Mouse (Mus musculus) hindbrain, embryonic 13.5 days (tissue): ENCODE measurements at regions not wholly inside any gene's neighbourhood (a gene's known extent, or its start where the extent isn't known, plus 50 kb on each side); places are given as distances from the start of the nearest gene placed in this dataset.
"Not testable (repeated sequence)": the region's sequence is repeated elsewhere in the genome, so short reads cannot be mapped to it uniquely, and the experiment has no call there.

Experiments used
- ATAC-seq: fragments of 200-750 bp; cut with Nextera tagmentation; 2 replicates; pipeline ENCODE4 v1.8.0; 2017; ENCODE audit warnings: moderate TSS enrichment; ENCODE audit not compliant: low FRiP score
- H3K27ac ChIP-seq: fragments of 300-500 bp; sonication (generic); 2 replicates; pipeline ENCODE4 v1.5.1; 2015; ENCODE audit warnings: inconsistent platforms, mild to moderate bottlenecking, moderate library complexity
- H3K27me3 ChIP-seq: fragments of 300-500 bp; sonication (generic); 2 replicates; pipeline ENCODE4 v1.6.1; 2015; ENCODE audit warnings: mild to moderate bottlenecking, inconsistent platforms
- H3K36me3 ChIP-seq: fragments of 300-500 bp; sonication (generic); 2 replicates; pipeline ENCODE4 v1.6.1; 2015; ENCODE audit warnings: mild to moderate bottlenecking, inconsistent platforms
- H3K4me1 ChIP-seq: fragments of 300-500 bp; sonication (generic); replicated peaks from 2 replicates; pipeline ENCODE4 v1.6.1; 2015; ENCODE audit warnings: inconsistent platforms
- H3K4me2 ChIP-seq: fragments of 300-500 bp; sonication (generic); 2 replicates; pipeline ENCODE4 v1.6.1; 2015; ENCODE audit warnings: inconsistent platforms, mild to moderate bottlenecking, moderate library complexity
- H3K4me3 ChIP-seq: fragments of 300-500 bp; sonication (generic); 2 replicates; pipeline ENCODE4 v1.5.1; 2015; ENCODE audit warnings: mild to moderate bottlenecking, inconsistent platforms
- H3K9ac ChIP-seq: fragments of 300-500 bp; sonication (generic); 2 replicates; pipeline ENCODE4 v1.6.1; 2015; ENCODE audit warnings: mild to moderate bottlenecking, inconsistent platforms
- H3K9me3 ChIP-seq: fragments of 300-500 bp; sonication (generic); 2 replicates; pipeline ENCODE4 v1.6.1; 2016; ENCODE audit warnings: inconsistent platforms
- WGBS: fragments of 180-500 bp; shearing (Covaris S2); methylation state at CpG from one replicate; pipeline ENCODE4 v1.1.7; 2015; 5-methylcytosine and 5-hydroxymethylcytosine counted together

- H3K9me3 ChIP-seq: peaks cover 7% of the 10 kb centered on the region
- H3K9ac ChIP-seq: no peak overlapping the region
- H3K36me3 ChIP-seq: no peaks in the 10 kb centered on the region
- peaks cover 2% of the 10 kb centered on the region; the same call in 1 of the 2 replicates for H3K27me3 ChIP-seq
- H3K4me1 ChIP-seq: no peaks in the 10 kb centered on the region
- no peak overlapping the region for H3K4me2 ChIP-seq
- ATAC-seq: no peak
- no peak overlapping the region for H3K27ac ChIP-seq
- 69% methylated on average over 9 of the region's 9 CpGs for WGBS
- no peak overlapping the region for H3K4me3 ChIP-seq
Observed at GRCm38 (mm10) chr17:31753113-31753858, 75.7 kb downstream of the Cryaa start.

- H3K9me3 ChIP-seq: peaks cover 7% of the 10 kb centered on the region
- no peak overlapping the region for H3K9ac ChIP-seq
- no peak overlapping the region for H3K27ac ChIP-seq
- no peak overlapping the region for H3K4me3 ChIP-seq
- no peak overlapping the region for H3K4me2 ChIP-seq
- H3K27me3 ChIP-seq: peaks cover 2% of the 10 kb centered on the region; the same call in 1 of the 2 replicates
- no peak for ATAC-seq
- H3K36me3 ChIP-seq: no peaks in the 10 kb centered on the region
- H3K4me1 ChIP-seq: no peaks in the 10 kb centered on the region
- WGBS: 59% methylated on average over 4 of the region's 4 CpGs
Observed at GRCm38 (mm10) chr17:31753859-31754229, 76.2 kb downstream of the Cryaa start.

GRCm38 (mm10) chr17:31760465-31760864 lies 82.9 kb downstream of the Cryaa start:
- WGBS: 87% methylated on average over 2 of the region's 2 CpGs
- no peak overlapping the region for H3K27ac ChIP-seq
- no peak overlapping the region for H3K4me3 ChIP-seq
- H3K36me3 ChIP-seq: no peaks in the 10 kb centered on the region
- ATAC-seq: no peak
- no peaks in the 10 kb centered on the region for H3K27me3 ChIP-seq
- peaks cover 7% of the 10 kb centered on the region for H3K9me3 ChIP-seq
- H3K9ac ChIP-seq: no peak overlapping the region
- no peaks in the 10 kb centered on the region for H3K4me1 ChIP-seq
- no peak overlapping the region for H3K4me2 ChIP-seq

- no peak for ATAC-seq
- no peak overlapping the region for H3K27ac ChIP-seq
- H3K4me2 ChIP-seq: no peak overlapping the region
- H3K9me3 ChIP-seq: no peaks in the 10 kb centered on the region
- no peaks in the 10 kb centered on the region for H3K27me3 ChIP-seq
- no peak overlapping the region for H3K9ac ChIP-seq
- 56% methylated on average over 5 of the region's 5 CpGs for WGBS
- H3K4me3 ChIP-seq: no peak overlapping the region
- H3K36me3 ChIP-seq: no peaks in the 10 kb centered on the region
- peaks cover 21% of the 10 kb centered on the region for H3K4me1 ChIP-seq
Observed at GRCm38 (mm10) chr17:31763078-31763477, 85.5 kb downstream of the Cryaa start.

GRCm38 (mm10) chr17:31766779-31767697 lies 88.6 kb downstream of the Sik1 start:
- 0 out of 2 replicates have a peak, but pooled peaks cover 3% of the 10 kb centered on the region for H3K27me3 ChIP-seq
- no peak overlapping the region for H3K4me3 ChIP-seq
- H3K4me2 ChIP-seq: 0 out of 2 replicates have a peak overlapping the region, but pooled peaks have one; percentile 13
- H3K9ac ChIP-seq: peak overlapping the region; percentile 55
- 17% methylated on average over 25 of the region's 25 CpGs for WGBS
- H3K36me3 ChIP-seq: no peaks in the 10 kb centered on the region
- H3K27ac ChIP-seq: peak overlapping the region; percentile 92
- peaks cover 30% of the 10 kb centered on the region for H3K4me1 ChIP-seq
- peaks cover 11% of the 10 kb centered on the region; the same call in 1 of the 2 replicates for H3K9me3 ChIP-seq
- peak; percentile 87 for ATAC-seq

GRCm38 (mm10) chr17:31772201-31772820 lies 83.3 kb downstream of the Sik1 start:
- no peak overlapping the region for H3K4me2 ChIP-seq
- WGBS: 49% methylated on average over 9 of the region's 9 CpGs
- H3K9ac ChIP-seq: no peak overlapping the region
- H3K4me3 ChIP-seq: no peak overlapping the region
- peaks cover 11% of the 10 kb centered on the region; the same call in 1 of the 2 replicates for H3K9me3 ChIP-seq
- no peak overlapping the region for H3K27ac ChIP-seq
- H3K27me3 ChIP-seq: 0 out of 2 replicates have a peak, but pooled peaks cover 3% of the 10 kb centered on the region
- peaks cover 30% of the 10 kb centered on the region for H3K4me1 ChIP-seq
- no peak for ATAC-seq
- no peaks in the 10 kb centered on the region for H3K36me3 ChIP-seq

- H3K27ac ChIP-seq, ATAC-seq, H3K27me3 ChIP-seq, H3K4me2 ChIP-seq, H3K36me3 ChIP-seq, H3K4me3 ChIP-seq, H3K9ac ChIP-seq: not testable (repeated sequence)
- Histone ChIP-seq H3K4me1 (peaks cover 26% of the 10 kb centered on the region), H3K9me3 (peaks cover 11% of the 10 kb centered on the region; the same call in 1 of the 2 replicates)
Observed at GRCm38 (mm10) chr17:31773882-31774281, 81.7 kb downstream of the Sik1 start.

GRCm38 (mm10) chr17:31775037-31775436 lies 80.6 kb downstream of the Sik1 start:
- no peak for ATAC-seq
- Histone ChIP-seq H3K36me3 (no peaks in the 10 kb centered on the region), H3K27me3 (no peaks in the 10 kb centered on the region), H3K4me2 (no peak overlapping the region), H3K9me3 (peaks cover 11% of the 10 kb centered on the region; the same call in 1 of the 2 replicates), H3K4me1 (peaks cover 26% of the 10 kb centered on the region), H3K9ac (no peak overlapping the region), H3K4me3 (no peak overlapping the region), H3K27ac (no peak overlapping the region)
- 85% methylated on average over 5 of the region's 5 CpGs for WGBS

GRCm38 (mm10) chr17:31775966-31776365 lies 79.6 kb downstream of the Sik1 start:
- ATAC-seq: no peak
- Histone ChIP-seq H3K27ac (no peak overlapping the region), H3K27me3 (no peaks in the 10 kb centered on the region), H3K9ac (no peak overlapping the region), H3K4me2 (no peak overlapping the region), H3K4me1 (peaks cover 26% of the 10 kb centered on the region), H3K4me3 (no peak overlapping the region), H3K9me3 (0 out of 2 replicates have a peak, but pooled peaks cover 1% of the 10 kb centered on the region), H3K36me3 (no peaks in the 10 kb centered on the region)
- 96% methylated on average over 3 of the region's 3 CpGs for WGBS

GRCm38 (mm10) chr17:31776949-31777607 lies 78.5 kb downstream of the Sik1 start:
- Histone ChIP-seq H3K9ac (no peak overlapping the region), H3K9me3 (no peaks in the 10 kb centered on the region), H3K36me3 (no peaks in the 10 kb centered on the region), H3K27ac (peak overlapping the region; percentile 41), H3K4me1 (peaks cover 20% of the 10 kb centered on the region), H3K4me3 (no peak overlapping the region), H3K27me3 (no peaks in the 10 kb centered on the region), H3K4me2 (no peak overlapping the region)
- 0 out of 2 replicates have a peak, but pooled peaks have one; percentile 57 for ATAC-seq
- WGBS: 47% methylated on average over 9 of the region's 9 CpGs

- Histone ChIP-seq H3K9ac (no peak overlapping the region), H3K4me1 (peaks cover 16% of the 10 kb centered on the region), H3K36me3 (no peaks in the 10 kb centered on the region), H3K4me2 (no peak overlapping the region), H3K4me3 (no peak overlapping the region), H3K9me3 (no peaks in the 10 kb centered on the region), H3K27ac (peak overlapping the region; percentile 41), H3K27me3 (no peaks in the 10 kb centered on the region)
- 83% methylated on average over 5 of the region's 5 CpGs for WGBS
- no peak for ATAC-seq
Observed at GRCm38 (mm10) chr17:31777751-31778150, 77.9 kb downstream of the Sik1 start.
